Mouse (Mus musculus) spleen, adult 2 months (tissue): ENCODE measurements at regions not wholly inside any gene's neighbourhood (a gene's known extent, or its start where the extent isn't known, plus 50 kb on each side); places are given as distances from the start of the nearest gene placed in this dataset.

Source experiments
- DNase-seq, 2 experiments: peaks; one replicate each; pipeline versions ENCODE4 v3.0.0 to v3.0.0-alpha.2; 2012 to 2021; ENCODE audit warnings: low spot score in 2 of 2, low read depth in 1 of 2
- H3K27ac ChIP-seq: fragments of 200-500 bp; 2 replicates; pipeline ENCODE4 v1.5.1; 2012; ENCODE audit warnings: low read length, inconsistent platforms; ENCODE audit not compliant: insufficient read depth
- H3K27me3 ChIP-seq: fragments of 200-500 bp; 2 replicates; pipeline ENCODE4 v1.6.1; 2012; ENCODE audit warnings: mild to moderate bottlenecking, moderate library complexity, low read length, inconsistent platforms; ENCODE audit not compliant: control insufficient read depth, insufficient read depth
- H3K36me3 ChIP-seq: fragments of 200-500 bp; 2 replicates; pipeline ENCODE4 v1.6.1; 2012; ENCODE audit warnings: mild to moderate bottlenecking, low read length, inconsistent platforms; ENCODE audit not compliant: control insufficient read depth, insufficient read depth
- H3K4me1 ChIP-seq: fragments of 200-500 bp; 2 replicates; pipeline ENCODE4 v1.6.1; 2011; ENCODE audit warnings: inconsistent platforms; ENCODE audit not compliant: control insufficient read depth, insufficient read depth, insufficient read length
- H3K4me3 ChIP-seq: fragments of 200-500 bp; 2 replicates; pipeline ENCODE4 v1.5.1; 2011; ENCODE audit warnings: mild to moderate bottlenecking, inconsistent platforms; ENCODE audit not compliant: insufficient read depth, insufficient read length; ENCODE audit errors: extremely low read depth
- CTCF ChIP-seq: fragments of 200-500 bp; IDR thresholded peaks from 2 replicates; pipeline ENCODE4 v1.5.1; 2011; ENCODE audit warnings: mild to moderate bottlenecking, inconsistent platforms; ENCODE audit not compliant: insufficient read depth, insufficient read length, insufficient replicate concordance; ENCODE audit errors: extremely low read depth
- POLR2A ChIP-seq: fragments of 200-500 bp; IDR thresholded peaks from 2 replicates; pipeline ENCODE4 v1.6.1; 2011; ENCODE audit warnings: low read depth, low read length, inconsistent platforms
- WGBS: fragments of 180-500 bp; shearing (Covaris S2); methylation state at CpG from one replicate; pipeline ENCODE4 v1.1.7; 2018; 5-methylcytosine and 5-hydroxymethylcytosine counted together

DNA sequence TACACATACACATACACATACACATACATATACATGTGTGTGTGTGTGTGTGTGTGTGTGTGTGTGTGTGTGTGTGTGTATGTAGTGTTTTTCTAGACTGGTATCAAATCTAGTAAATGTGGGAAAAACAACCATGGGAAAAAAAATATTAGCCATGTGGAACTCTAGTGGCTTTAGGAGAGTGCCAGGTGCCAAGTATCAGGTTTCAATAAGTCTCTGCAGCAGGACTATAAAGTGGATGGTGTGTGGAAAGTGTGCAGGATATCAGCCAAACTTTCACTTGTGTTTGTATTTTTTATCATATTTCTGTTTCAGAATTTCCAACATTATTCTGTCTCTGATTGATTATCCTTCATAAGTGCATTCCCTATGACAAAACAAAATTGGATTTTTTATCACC lies 653.3 kb upstream of the Fam98a start:
- no peak for DNase-seq
- no peak for TF ChIP-seq CTCF
- no peak for TF ChIP-seq POLR2A
- Histone ChIP-seq H3K36me3 (no peaks in the 10 kb centered on the region), H3K4me1 (no peaks in the 10 kb centered on the region), H3K27me3 (no peaks in the 10 kb centered on the region), H3K27ac (no peak overlapping the region), H3K4me3 (no peak overlapping the region)

- TF ChIP-seq CTCF (no peak), POLR2A (no peak)
- 66% methylated on average over 2 of the region's 2 CpGs for WGBS
Observed at GRCm38 (mm10) chr17:76184813-76185212, 633.1 kb upstream of the Fam98a start.

GRCm38 (mm10) chr17:76136660-76137495 lies 585.1 kb upstream of the Fam98a start:
- no peaks in the 10 kb centered on the region for H3K36me3 ChIP-seq
- H3K4me3 ChIP-seq: no peak overlapping the region
- H3K27ac ChIP-seq: no peak overlapping the region
- no peak for TF ChIP-seq POLR2A
- no peak for DNase-seq
- H3K27me3 ChIP-seq: no peaks in the 10 kb centered on the region
- no peaks in the 10 kb centered on the region for H3K4me1 ChIP-seq

More at GRCm38 (mm10) chr17:76184813-76185212, 633.1 kb upstream of the Fam98a start:
- H3K4me3 ChIP-seq: no peak overlapping the region
- H3K27ac ChIP-seq: no peak overlapping the region
- no peaks in the 10 kb centered on the region for H3K36me3 ChIP-seq
- no peaks in the 10 kb centered on the region for H3K27me3 ChIP-seq
- H3K4me1 ChIP-seq: no peaks in the 10 kb centered on the region
- no peak for DNase-seq

GRCm38 (mm10) chr17:76134030-76134429 lies 582.3 kb upstream of the Fam98a start:
- WGBS: 78% methylated on average over 3 of the region's 3 CpGs
- Histone ChIP-seq H3K36me3 (no peaks in the 10 kb centered on the region), H3K27ac (no peak overlapping the region), H3K4me1 (no peaks in the 10 kb centered on the region), H3K4me3 (no peak overlapping the region), H3K27me3 (no peaks in the 10 kb centered on the region)
- TF ChIP-seq CTCF (no peak), POLR2A (no peak)
- DNase-seq: no peak

GRCm38 (mm10) chr17:76125260-76125659 lies 573.5 kb upstream of the Fam98a start:
- Histone ChIP-seq H3K4me3 (no peak overlapping the region), H3K27me3 (no peaks in the 10 kb centered on the region), H3K36me3 (no peaks in the 10 kb centered on the region), H3K27ac (no peak overlapping the region), H3K4me1 (no peaks in the 10 kb centered on the region)
- no peak for TF ChIP-seq CTCF
- no peak for TF ChIP-seq POLR2A
- 90% methylated on average over 5 of the region's 5 CpGs for WGBS
- DNase-seq: no peak

GRCm38 (mm10) chr17:76111315-76112195 lies 559.8 kb upstream of the Fam98a start:
- H3K4me1 ChIP-seq: no peaks in the 10 kb centered on the region
- DNase-seq: no peak

More at GRCm38 (mm10) chr17:76111315-76112195, 559.8 kb upstream of the Fam98a start:
- H3K36me3 ChIP-seq: no peaks in the 10 kb centered on the region
- no peak for TF ChIP-seq CTCF
- TF ChIP-seq POLR2A: no peak
- H3K27me3 ChIP-seq: no peaks in the 10 kb centered on the region
- H3K4me3 ChIP-seq: no peak overlapping the region
- 79% methylated on average over 9 of the region's 9 CpGs for WGBS
- no peak overlapping the region for H3K27ac ChIP-seq
